Mouse (Mus musculus) testis, adult 2 months (tissue): ENCODE measurements around the gene Psmd8.

ENCODE experiments used
- CTCF ChIP-seq: fragments of 200-500 bp; IDR thresholded peaks from 2 replicates; pipeline ENCODE4 v1.5.1; 2012; ENCODE audit warnings: low read depth, mild to moderate bottlenecking, inconsistent platforms, low read length, moderate library complexity; ENCODE audit not compliant: control insufficient read depth, insufficient read depth, insufficient replicate concordance
- POLR2A ChIP-seq: fragments of 200-500 bp; IDR thresholded peaks from 2 replicates; pipeline ENCODE4 v1.6.1; 2012; ENCODE audit warnings: low read depth, mild to moderate bottlenecking, inconsistent platforms, low read length, moderate library complexity; ENCODE audit not compliant: control insufficient read depth

- no peak for TF ChIP-seq CTCF
- no peak for TF ChIP-seq POLR2A
Measured at GRCm38 (mm10) chr7:29214236-29214635, 33.7 kb upstream of the Psmd8 start.
